Mouse (Mus musculus): ENCODE data around the gene Vash1.

The Vash1 gene

DNA sequence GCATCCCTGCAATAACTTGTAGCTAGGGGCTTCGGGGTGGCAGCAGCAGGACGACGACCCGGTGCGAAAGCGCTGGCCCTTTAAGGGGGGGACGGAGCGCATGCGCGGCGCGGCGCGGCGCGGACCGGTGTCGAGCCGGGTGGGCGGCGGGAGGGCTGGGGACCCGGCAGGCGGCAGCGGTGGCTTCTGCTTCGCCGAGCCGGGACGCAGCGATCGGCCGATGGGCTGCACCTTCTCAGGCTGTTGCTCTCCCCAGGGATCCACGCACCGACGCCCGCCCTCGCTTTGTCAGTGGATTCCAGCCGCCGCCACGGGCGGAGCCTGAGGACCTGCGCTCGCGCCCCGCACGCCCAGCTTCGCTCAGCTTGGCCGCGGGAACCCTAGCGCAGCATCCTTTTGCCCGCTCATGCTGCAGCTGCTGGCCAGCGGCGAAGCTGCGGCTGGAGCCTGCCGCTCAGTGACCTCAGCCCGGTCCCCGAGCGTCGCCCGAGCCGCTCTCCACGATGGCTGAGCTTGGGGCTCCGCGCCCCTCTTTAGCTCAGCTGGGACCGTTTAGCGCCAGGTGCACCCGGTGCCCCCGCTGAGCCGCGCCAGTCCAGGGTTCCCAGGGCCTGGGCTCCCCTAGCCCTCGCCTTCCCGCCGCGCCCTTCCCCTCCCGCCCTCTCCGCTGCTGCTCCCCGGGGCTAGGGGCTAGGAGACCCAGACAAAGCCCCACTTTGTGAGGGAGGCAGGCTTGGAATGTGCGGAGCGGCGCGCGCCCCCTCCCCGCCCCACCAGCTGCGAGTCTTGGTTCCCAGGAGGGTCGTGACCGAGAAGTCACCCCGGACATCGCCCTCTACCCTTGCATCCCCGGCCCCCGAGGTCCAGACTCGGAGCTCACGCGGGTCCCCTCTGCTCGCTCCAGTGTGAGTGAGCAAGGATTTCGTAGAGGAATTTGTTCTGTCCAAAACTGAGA, at the start of gene Vash1:
Gene Vash1 (plus strand): TSS at position 110 of the 955 bp plus-strand sequence.
- peak; percentile 76 for DNase-seq

- no peak for DNase-seq
These were observed 49.7 kb upstream of the Vash1 start for GRCm38 (mm10) chr12:86628783-86629172.

- peak; percentile 57 for DNase-seq
These were observed 36.7 kb upstream of the Vash1 start for GRCm38 (mm10) chr12:86641763-86642162.

- DNase-seq = no peak
These were observed 33.8 kb upstream of the Vash1 start for GRCm38 (mm10) chr12:86644512-86645273.

GRCm38 (mm10) chr12:86645494-86645893, 33.0 kb upstream of the Vash1 start:
- DNase-seq = no peak

DNA sequence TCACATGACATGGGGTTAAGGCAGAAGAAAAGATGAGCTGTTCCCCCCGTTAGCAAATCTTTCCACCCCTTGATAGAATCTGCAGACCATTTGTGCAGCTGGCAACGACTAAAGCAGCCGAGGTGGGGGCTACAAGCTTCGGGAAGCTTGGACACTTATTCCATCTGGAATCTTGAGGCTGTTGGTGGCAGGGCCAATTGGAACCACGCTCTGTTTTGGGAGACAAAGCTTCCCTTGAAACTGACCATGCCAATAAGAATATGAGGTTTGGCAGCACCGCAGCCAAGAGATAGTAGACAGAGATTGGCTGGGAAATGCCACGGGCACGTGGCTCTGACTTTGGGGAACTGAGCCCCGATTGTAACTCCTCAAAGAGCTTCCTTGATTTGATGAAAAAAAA, 31.7 kb upstream of the Vash1 start:
- DNase-seq = no peak

DNA sequence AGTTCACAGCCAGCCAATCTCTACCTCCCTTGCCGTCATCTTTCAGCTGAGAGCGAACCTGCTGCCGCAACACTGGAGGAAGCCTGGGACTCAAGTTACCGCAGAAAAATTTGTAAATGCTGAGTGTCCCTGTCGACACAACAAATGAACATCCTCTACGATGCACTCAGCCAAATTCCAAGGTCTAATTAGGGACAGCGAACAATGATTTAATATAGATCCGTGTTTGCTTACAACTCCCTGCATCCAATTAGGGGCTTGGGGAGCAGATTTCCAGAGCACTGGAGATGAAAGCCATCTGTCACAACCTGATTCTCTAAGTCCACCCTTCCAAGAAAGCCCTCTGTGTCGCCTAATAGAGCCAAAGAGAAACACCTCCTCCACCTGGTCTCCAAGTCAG, 31.2 kb upstream of the Vash1 start:
- DNase-seq = no peak

DNA sequence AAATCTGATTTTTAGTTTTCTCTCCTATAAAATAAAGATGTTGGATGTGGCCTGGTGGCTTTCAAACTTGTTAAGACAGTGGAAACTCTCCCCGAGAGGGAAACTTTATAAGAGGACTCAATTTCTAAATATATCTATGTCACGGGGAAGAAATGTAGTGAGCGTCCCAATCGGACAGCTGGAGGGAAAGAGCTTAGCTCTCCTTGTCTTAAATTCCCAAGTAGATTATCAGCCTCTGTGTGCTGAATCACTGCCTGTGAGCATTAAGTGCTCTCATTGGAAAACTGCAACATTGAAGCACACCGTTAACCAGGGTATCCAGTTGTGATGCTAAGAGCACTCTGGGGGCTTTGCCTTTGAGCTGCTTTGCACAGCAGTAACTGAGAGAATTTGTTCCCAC, 30.8 kb upstream of the Vash1 start:
- no peak for DNase-seq

DNA sequence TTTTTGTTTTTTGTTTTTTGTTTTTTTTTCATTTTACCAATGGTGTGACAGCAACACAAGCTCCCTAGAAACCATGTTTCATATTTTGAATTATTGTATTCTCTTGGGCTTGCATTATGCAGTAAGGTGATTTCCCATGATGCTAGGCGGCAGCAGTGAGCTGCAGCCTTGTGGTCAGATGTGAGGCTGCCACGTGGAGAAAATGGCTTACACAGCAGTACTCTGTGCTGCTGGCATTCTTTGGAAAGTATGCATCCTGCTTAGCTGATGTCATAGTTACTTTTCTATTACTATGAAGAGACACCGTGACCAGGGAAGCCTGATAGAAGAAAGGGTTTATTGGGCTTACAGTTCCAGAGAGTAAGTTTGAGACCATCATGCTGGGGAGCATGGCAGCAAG, 30.0 kb upstream of the Vash1 start:
- DNase-seq = no peak

DNA sequence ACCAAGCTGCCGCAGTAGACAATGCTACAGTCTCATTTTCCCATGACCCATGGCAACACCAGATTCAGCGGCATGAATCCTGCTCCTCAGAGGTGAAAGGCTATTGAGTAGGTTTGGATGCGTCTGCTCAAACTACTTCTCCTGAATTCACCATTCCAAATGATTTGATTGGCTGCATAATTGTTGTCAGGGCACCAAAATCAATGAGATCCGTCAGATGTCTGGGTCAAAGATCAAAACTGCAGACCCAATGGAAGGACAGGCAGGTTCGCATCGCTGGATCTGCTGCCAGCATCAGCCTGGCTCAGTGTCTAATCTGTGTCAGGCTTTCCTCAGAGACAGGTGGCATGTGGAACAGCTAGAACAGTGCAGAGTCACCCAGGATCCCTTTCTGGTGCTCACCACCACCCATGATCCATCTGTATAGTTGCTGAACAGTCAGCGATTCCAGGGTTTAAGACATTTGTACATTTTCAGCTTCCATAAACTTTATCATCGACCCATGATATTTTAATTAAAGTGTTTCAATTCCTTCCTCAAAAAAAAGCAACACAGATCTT, 27.1 kb upstream of the Vash1 start:
- no peak for DNase-seq

GRCm38 (mm10) chr12:86652570-86653041, 25.9 kb upstream of the Vash1 start:
- DNase-seq = no peak

- peak; percentile 49 for DNase-seq
These were observed 19.0 kb upstream of the Vash1 start for GRCm38 (mm10) chr12:86659447-86659968.

GRCm38 (mm10) chr12:86660466-86660865, 18.0 kb upstream of the Vash1 start:
- no peak for DNase-seq

DNA sequence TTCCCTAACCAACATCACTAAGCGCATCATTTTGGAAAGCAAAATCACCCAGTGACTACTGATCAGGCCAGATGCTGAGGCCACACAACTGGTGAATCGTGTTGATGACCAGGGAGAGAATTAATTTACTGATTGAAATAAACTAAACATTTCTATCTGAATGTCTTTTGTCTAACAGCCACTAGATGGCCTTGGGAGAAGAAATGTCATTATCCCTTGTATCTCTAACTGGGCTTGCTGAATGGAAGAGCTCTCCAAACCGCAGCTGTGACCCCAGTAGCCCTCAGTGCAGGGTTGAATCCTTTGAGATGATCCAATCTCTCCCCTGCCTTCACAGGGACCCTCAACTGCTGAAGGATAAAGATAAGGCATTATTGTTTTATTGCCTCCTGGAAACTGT, 12.8 kb upstream of the Vash1 start:
- DNase-seq = no peak

DNA sequence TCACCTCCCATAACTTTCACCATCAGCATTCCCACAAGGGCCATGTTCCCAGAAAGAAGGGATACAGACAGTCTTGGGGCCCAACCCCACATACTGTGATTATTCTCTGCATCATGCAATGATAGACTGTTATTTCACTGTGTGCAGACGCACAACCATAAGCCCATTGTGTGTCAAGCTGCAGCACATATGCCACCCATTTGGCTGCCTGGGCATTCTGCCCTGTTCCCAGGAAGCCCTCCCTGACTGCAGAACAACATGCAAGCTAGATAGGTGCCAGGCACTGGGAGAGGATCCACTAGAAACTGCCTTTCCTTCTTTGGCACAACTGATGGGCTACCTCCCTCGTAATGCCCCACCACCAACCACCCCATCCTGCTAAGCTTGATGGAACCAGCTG, 10.1 kb upstream of the Vash1 start:
- DNase-seq = no peak

DNA sequence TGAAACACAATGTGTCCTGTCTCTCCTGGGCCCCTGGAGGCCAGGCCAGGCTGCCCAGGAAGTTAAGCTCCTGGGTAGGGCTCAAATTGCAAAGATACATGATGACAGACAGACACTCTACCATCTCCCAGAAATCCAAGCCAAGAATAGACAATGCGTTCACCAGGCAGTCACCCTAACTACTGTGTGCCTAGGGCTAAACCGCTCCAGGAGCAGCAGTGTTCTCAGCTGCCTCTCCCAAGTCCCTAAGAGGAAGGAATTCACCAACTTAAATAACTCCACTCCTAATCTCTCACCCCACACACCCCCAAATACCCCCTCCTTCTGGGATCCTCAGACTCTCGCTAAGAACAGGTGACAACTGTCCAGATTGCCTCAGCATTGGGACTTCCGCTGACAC, 6.4 kb upstream of the Vash1 start:
- no peak for DNase-seq

- DNase-seq = no peak
These were observed 6.0 kb upstream of the Vash1 start for GRCm38 (mm10) chr12:86672507-86672906.

DNA sequence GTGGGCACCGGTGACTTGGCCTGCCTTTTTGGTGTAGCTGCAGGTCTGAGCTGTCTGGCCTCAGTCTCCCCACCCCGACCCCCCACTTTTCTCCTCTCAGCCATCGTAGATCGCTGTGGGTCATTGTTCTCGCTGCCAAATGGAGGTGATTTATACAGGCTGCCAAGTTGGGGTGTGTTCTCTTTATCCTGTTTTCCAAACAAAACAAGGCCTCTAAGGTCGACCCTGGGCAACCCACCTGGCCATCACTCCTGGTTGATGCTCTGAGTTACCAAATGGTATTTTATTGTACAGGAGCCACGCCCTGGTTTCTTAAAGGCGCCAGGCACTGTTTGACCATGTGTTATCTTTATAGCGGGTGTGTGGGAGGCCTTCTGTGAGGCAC, 1.0 kb downstream of the Vash1 start:
- no peak for DNase-seq

GRCm38 (mm10) chr12:86679991-86680491, 1.5 kb downstream of the Vash1 start:
- DNase-seq = no peak

- DNase-seq = no peak
These were observed 2.2 kb downstream of the Vash1 start for GRCm38 (mm10) chr12:86680591-86681193.

DNA sequence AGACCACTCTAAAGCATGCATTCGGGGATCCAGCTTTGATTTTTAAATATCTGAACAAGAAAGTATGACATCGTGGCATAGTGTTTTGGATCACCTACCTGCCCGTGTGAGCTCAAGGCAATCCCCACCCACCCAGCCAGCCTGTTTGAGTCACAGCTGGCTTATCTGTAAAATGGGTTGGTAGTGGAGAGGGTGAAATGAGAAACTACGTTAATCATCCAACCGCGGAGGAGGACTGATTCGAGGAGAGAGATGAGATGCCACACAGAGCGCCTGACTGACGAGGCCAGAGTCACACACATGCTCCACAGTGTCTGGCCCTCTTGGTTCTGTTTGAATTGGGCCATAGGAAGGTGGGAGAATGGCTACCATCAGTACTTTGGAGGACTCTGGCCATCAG, 3.1 kb downstream of the Vash1 start:
- DNase-seq = no peak

GRCm38 (mm10) chr12:86682178-86682577, 3.7 kb downstream of the Vash1 start:
- no peak for DNase-seq

GRCm38 (mm10) chr12:86683698-86684097, 5.2 kb downstream of the Vash1 start:
- DNase-seq = no peak

All from thymus, postnatal 4 days (tissue).